Mouse (Mus musculus): ENCODE results near the gene Pnliprp2.

Pnliprp2 gene

DNA sequence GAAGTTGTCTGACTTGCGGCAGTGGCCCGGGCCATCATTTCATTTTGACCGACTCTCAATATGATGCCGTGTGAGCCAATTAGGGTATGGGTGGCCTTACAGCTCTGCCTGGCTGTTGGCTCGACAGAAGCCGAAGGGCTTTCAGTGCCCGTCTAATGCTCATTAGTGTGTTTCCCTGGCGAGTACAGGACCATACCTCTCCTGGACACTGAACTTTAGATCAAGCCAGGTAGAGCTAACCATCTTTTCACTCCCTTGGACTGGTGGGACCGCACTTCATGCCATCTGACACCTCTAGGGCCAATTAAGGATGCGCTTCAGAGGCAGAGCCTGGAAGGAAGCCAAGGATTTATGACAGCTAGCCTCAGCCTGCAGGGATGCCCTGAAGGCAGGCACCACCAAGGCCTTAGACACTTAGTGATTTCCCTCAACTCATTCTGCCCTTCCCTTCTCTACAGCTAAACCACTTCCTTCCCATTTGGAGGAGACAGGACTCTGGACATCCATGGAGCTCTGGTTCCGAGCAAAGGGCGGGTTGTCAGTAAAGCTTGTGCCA, 35.7 kb downstream of the Pnliprp2 start:
- DNase-seq (ENCODE audit: low read depth, low spot score) = no peak

DNA sequence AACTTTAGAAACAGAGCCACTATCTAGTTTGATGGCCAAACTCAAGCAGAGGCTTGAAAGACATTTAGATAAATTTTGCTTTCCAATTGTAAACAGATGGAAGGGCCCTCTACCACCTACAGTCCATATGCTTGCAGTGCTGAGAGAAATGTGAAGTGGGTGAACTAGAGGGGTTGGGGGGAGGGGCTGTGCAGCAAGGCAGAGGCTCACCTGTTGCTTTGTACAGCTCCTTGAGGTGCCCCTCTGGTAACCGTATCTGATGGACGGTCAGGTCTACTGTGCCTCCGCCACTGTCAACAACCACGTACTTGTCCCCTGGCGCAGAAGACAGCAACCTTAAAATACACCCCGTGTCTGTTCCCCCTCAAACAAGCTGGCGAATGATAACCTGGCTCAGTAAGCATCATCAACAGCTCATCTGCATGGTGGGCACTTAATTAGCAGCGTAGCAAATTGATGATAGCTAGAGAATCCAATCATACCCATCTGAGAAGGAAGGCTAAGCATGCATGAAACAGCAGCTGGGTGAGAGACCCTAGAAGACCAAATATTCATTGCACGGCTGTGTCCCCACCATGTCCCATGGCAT, 45.8 kb downstream of the Pnliprp2 start:
- DNase-seq (ENCODE audit: low read depth, low spot score) = no peak

DNA sequence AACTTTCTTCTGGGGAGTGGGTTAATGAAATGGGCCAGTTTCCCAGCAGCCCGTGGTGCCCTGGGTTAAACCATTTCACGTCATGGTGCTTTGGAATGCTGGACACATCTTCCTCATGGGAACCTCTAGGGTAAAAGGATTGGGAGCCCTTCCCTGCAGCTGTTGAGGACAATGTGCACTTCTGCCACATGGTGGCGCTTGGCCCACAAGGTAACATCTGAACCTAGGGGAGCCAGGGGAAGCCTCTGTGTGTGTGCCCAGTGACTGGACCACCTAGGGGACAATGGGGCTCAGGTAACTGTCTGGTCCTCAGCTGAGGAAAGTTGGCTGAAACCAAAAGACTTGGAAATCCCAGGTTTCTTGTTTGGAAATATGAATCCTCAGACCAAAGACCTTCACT, 46.8 kb downstream of the Pnliprp2 start:
- peak; percentile 28 for DNase-seq (ENCODE audit: low read depth, low spot score)

DNA sequence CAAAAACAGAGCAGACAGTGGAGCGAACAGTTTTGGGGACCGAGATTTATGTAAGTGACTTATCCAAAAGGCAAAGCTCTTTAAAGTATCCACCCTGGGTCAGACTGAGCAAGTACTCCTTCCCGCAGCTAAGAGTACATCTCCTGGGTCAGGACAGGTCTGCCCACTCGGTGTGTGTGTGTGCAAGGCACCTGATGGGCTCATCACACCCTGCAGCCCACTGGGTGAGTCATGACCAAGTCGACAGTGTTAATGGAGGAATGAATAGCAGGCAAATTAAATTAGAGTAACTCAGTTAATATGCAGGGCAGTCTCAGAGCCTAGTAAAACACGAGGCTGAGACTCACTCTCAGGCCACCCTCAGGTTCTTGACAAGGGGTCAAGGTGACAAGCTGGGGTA, 49.3 kb downstream of the Pnliprp2 start:
- no peak for DNase-seq (ENCODE audit: low read depth, low spot score)

DNA sequence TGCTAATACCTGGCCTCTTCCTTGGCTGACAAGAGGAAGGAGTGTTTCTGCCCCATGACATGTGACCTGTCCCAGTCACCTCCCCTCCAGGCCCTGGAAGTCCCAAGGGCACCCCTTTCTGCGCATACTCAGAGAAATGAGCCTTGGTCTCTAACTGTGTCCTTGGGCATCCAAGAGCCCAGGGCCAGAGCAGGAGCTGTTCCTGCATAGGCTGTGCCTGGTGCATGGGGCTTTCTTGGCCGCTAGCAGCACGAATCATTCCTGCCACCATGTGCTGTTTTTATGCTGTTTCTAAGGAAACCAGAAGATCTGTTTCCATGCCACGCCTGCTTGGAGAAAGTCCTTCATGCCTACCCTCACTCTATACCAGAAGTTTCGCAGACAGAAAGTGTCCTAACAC, 51.0 kb downstream of the Pnliprp2 start:
- DNase-seq (ENCODE audit: low read depth, low spot score) = no peak

DNA sequence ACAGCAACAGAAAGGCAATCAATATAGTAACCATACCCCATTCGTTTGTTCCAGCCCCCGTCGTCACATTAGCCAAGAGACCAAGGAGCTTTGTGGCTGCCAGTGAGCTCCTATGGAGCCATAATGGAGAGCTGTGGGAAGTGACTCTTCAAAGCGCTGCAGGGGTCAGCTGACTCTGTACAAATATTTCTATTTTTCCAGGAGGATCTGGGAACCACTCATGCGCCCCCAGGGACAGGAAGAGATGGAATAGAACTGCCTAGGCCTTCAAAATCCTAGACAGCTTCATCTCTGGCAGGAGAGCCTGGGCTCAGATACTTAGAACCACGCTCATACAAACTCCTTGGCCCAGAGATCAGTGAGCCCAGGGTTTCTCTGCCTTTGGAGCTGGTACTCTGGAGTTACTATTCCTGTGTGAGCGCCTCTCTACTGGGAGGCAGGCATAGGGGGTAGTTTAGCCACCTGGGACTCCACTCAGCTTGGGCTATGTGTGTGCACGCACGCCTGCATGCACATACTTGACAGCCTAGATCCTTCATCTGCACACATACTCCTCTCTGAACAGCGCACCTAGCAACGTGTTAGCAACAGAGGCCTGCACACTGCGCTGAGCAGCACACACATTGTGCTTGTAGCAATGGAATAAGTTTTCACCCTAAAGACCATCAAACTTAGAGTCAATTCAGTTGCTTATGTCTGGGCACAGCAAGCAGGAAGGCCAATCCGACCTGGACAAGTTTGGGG, 55.8 kb downstream of the Pnliprp2 start:
- DNase-seq (ENCODE audit: low read depth, low spot score) = no peak

DNA sequence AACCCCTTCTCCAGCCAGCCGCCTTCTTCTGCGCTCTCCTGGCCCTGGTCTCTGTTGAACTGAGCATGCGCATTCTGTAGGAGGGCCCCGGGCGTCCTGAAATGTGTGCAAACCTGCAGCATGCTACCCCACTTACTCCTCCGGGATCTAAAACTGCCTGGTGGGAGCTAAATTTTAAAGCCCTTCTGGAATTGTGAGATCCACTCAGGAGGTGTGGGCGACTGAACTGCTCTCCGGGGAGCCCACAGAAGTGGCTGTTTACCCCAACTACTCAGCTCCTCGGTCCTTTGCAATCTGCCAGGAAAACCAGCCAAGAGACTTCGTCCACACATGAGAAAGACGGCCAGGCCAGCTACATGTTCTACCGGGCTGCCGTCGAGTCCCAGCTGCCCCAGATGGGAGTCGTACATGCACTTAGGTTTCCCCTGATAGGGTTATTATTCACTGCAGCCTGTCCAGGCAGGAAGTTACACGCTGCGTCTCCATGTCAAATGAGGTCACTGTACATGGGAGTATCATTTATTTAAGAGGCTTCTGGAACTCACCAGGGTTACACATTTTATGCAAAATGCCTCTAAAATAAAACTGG, 57.0 kb downstream of the Pnliprp2 start:
- DNase-seq (ENCODE audit: low read depth, low spot score) = no peak

DNA sequence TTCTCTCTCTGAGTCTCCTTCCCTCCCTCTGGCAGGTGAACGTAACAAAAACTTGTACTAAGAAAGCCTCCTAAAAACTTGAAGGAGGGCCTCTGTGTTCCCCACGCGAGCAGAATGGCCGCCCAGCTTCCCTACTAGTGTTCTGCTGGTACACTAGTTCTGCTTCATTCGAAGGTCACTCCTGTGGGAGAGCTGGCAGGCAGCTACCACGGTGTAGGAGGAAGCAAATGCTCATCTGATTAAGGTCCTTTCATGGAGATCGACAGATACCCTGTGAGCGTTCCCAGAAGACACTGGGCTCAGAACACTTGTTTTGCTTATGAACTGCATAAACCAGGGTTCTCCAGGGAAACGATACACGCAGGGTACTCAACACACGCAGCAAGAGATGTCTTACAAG, 57.9 kb downstream of the Pnliprp2 start:
- DNase-seq (ENCODE audit: low read depth, low spot score) = no peak

DNA sequence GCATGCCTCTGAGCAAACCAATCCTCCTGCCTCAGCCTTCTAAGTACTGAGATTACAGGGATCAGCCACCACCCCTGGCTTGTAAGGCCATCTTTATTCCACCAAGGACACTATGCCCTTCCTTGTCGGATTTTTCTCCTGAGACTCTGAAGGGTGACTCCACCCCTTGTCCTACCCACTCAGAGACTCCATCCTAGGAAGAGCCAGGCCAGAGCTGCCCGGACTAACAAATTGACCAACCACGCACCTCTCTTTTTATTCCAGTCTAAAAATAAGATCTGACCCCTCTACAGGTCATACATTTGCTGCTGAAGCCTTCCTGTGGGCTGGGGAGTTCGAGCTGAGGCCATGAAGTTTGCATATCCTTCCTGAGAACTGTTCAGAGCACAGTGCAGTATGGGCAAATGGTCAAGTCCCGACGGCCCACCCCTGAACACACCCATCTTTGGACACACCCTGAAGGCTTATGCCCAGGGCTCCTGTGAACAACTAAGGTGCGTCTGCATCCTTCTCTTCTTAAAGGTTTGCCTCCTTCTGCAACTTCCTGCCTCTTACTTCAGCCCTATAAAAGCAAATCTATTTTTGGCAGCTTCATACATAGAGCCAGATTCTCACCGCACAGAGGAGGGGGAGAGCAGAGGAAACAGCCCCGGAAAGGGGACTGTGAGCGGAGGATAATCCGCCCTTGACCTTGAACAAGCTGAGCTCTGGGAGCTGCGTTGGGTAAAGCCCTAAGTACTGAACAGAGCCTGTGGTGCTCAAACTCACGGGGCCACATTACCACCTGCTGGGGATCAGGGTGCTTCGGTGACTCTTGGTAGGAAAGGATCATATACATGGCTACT, 59.3 kb downstream of the Pnliprp2 start:
- DNase-seq (ENCODE audit: low read depth, low spot score) = no peak

DNA sequence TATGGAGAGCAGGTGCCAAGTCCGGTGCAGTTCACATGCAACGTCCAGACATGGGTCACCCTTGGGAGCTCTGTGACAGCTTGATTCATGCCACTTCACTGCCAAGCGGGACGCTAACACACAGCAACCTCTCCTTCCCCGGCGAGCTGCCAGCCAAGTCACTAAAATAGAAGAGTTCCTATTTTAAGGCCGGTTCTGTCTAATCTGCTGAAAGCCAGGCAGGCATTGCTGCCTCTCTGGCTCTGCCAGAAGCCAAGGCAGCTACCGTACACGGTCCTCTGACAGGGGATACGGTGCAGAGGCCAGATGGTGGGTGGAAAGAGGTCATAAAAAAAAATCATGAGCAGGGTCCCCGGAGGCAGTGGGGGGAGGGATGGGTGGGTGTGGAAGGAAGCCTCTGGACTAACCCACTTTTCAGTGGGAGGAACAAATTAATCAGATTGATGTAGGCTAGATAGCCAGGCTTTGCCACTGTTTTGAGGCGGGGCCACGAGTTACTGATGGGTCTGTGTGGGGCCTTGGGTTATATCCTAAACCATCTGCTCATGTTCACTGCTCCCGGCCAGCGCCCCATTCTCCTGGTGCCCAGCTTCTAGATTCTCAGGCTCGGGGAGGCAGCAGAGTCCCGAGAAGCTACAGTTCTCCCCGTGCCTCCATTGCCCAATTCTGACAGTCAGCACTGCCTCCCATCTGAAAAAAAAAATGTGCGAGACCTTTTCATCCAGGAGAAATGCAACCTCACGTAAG, 63.1 kb downstream of the Pnliprp2 start:
- DNase-seq (ENCODE audit: low read depth, low spot score) = no peak

DNA sequence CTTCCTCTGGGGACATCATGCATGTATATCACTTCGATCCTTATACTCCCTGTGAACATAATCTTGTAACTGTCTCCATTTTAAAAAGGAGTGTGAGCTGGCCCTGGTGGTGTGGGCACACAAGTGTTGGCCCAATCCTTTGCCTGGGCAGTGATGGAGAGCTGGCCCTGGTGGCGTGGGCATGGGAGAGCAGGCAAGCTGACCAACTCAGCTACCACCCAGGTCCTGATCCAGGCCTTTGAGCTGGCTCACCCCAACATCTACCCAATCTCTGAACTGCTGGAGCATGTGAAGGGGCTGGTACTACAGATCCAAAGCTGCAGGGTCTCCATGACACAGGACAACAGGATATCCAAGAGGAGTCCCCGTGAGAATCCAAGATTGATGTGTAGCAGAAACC, 63.8 kb downstream of the Pnliprp2 start:
- no peak for DNase-seq (ENCODE audit: low read depth, low spot score)

DNA sequence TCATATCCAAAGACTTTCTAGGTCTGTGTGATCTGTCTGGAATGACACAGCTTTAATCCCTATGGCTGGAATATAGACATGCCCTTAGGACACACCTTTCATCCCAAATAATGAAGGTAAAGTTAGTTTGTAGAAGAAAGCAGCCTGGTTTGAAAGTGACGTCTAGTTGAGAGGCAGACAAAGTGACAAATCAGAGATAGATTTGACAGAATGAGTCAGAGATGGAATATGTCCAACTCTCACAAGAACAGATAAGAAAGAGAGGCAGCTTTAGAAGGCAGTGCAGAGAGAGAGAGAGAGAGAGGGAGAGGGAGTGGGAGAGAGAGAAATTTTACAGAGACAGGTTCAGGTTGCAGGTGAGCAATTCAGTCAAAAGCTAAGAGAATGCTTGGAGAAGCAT, 64.8 kb downstream of the Pnliprp2 start:
- no peak for DNase-seq (ENCODE audit: low read depth, low spot score)

Measured in WW6 (cell line).